Comparison of ENCODE assay signal across 8 mouse cellular contexts in genomic region chr4:152213760-152214480, GRCm38 (mm10). TPM values are rescaled to one million over a fixed set of nuclear protein-coding genes. Genes with fewer than 3 reads are reported as not detected.
DNase-seq lines count a peak whose midpoint lies in the region; ATAC-seq and TF ChIP-seq lines count a peak whose summit lies in the region.

No protein-coding gene starts in this region.

- no peak overlapping the region for H3K9ac ChIP-seq in intestine, embryonic 14.5 days (ENCODE audit: low read length)

- 38% methylated on average over 6 of the region's 6 CpGs for WGBS in intestine, embryonic 14.5 days

- no peak for TF ChIP-seq POLR2A in cortical plate, adult 2 months (IDR thresholded peaks at IDR 0.05; ENCODE audit: extremely low read depth, insufficient read depth, low read length)

- peaks cover 10% of the 10 kb centered on the region; the same call in 1 of the 2 replicates for H3K36me3 ChIP-seq in intestine, embryonic 14.5 days (ENCODE audit: control insufficient read depth, insufficient read depth, low read length)

- H3K4me1 ChIP-seq in cortical plate, adult 2 months (ENCODE audit: control insufficient read depth, insufficient read depth, low read length) = peaks cover 16% of the 10 kb centered on the region
- peaks cover 8% of the 10 kb centered on the region; the same call in 1 of the 2 replicates for H3K4me1 ChIP-seq in intestine, embryonic 14.5 days (replicated peaks; ENCODE audit: control insufficient read depth, insufficient read depth, low read length)

- TF ChIP-seq CTCF in cortical plate, adult 2 months (IDR thresholded peaks at IDR 0.05; ENCODE audit: extremely low read depth, insufficient read depth, low read length) = peak; percentile 99

- H3K27ac ChIP-seq in cortical plate, adult 2 months (ENCODE audit: insufficient read depth, low read length) = no peak overlapping the region
- no peak overlapping the region for H3K27ac ChIP-seq in intestine, embryonic 14.5 days (ENCODE audit: low read depth)

- no peaks in the 10 kb centered on the region for H3K27me3 ChIP-seq in intestine, embryonic 14.5 days (replicated peaks; ENCODE audit: control insufficient read depth, insufficient read depth, low read length)

- no peaks in the 10 kb centered on the region for H3K9me3 ChIP-seq in intestine, embryonic 14.5 days (ENCODE audit: control insufficient read depth, low read length)

- H3K4me2 ChIP-seq in intestine, embryonic 14.5 days (ENCODE audit: low read length) = 0 out of 2 replicates have a peak overlapping the region, but pooled peaks have one; percentile 9

- ATAC-seq in intestine, embryonic 14.5 days (replicated peaks; ENCODE audit: low FRiP score, low TSS enrichment, low read depth) = peak; percentile 63; the same call in 1 of the 2 replicates

- DNase-seq in adrenal gland, adult (ENCODE audit: inconsistent age in 2 of 2, low spot score in 1 of 2) = peak; percentile 80 to 96
- peak; percentile 95 for DNase-seq in gastrocnemius, postnatal 10 days
- DNase-seq in intestine, embryonic 14.5 days (ENCODE audit: low spot score) = peak; percentile 100
- peak; percentile 65 to 95 for DNase-seq in left cerebral cortex, adult 9 months (ENCODE audit: low spot score in 2 of 2)
- peak; percentile 89 for DNase-seq in mesoderm, embryonic 11.5 days (ENCODE audit: low read depth, low spot score)
- peak; percentile 87 for DNase-seq in right cerebral cortex, postnatal 25 days
- peak; percentile 92 for DNase-seq in urinary bladder, postnatal 25 days (ENCODE audit: low spot score)

- no peak overlapping the region for H3K4me3 ChIP-seq in cortical plate, adult 2 months (ENCODE audit: insufficient read depth, low read length)
- no peak overlapping the region for H3K4me3 ChIP-seq in intestine, embryonic 14.5 days (ENCODE audit: low read depth, low read length)

RNA-seq across cellular contexts. Expression of gene Acot7, which starts 36.0 kb away (rescaled TPM):
- 333 and 334 TPM in 2 replicates for polyA plus RNA-seq in cortical plate, adult 2 months (2012; rRNA removed)
- 10 to 100 TPM; 11.9 to 14.1 TPM for total RNA-seq in gastrocnemius, postnatal 10 days (2021)
- 61.5 and 69.7 TPM in 2 replicates for polyA plus RNA-seq in intestine, embryonic 14.5 days (2014; fragmentation: Nextera tagmentation; extraction: Ambion mirVana)

RNA-seq across cellular contexts. Expression of gene Hes2, which starts 55.3 kb away (rescaled TPM):
- polyA plus RNA-seq in cortical plate, adult 2 months (2012; rRNA removed) = not detected in 2 replicates
- not detected for total RNA-seq in gastrocnemius, postnatal 10 days (2021)
- not detected in 2 replicates for polyA plus RNA-seq in intestine, embryonic 14.5 days (2014; fragmentation: Nextera tagmentation; extraction: Ambion mirVana)
